Mouse (Mus musculus): ENCODE results near the gene Rpl4.

DNA sequence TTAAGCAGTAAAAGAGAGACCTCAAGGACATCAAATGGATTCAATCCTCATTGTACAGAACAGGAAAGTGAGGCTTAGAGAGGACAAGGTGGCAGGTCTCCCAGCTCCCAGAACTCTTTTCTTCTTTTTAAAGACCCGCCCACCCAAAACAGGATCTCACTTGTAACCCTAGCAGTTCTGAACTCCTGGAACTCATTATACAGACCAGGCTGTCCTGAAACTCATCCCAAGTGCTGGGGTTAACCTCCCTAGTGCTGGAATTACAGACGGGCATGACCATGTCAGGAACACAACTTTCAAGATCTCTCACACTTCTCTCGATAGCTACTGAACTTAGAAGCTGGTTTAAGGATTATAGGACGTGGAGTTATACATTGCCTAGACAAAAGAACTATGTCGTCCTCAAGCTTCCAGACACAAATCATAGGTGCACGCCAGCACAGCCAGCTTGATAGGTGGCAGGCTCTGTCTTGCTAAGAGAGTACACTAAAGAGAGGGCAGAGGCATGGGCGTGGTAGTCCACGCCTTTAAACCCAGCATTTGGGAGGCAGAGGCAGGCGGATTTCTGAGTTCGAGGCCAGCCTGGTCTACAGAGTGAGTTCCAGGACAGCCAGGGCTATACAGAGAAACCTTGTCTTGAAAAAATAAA, 46.7 kb downstream of the Rpl4 start:
- TF ChIP-seq CTCF (IDR thresholded peaks at IDR 0.05; ENCODE audit: insufficient read depth, low read length), result no peak
- TF ChIP-seq POLR2A (IDR thresholded peaks at IDR 0.05; ENCODE audit: borderline replicate concordance, extremely low read depth, low read depth, low read length), result no peak
